Mouse (Mus musculus) olfactory bulb, adult 2 months (tissue): ENCODE measurements around the gene Bcl6b.

Experiments
- CTCF ChIP-seq: fragments of 200-500 bp; IDR thresholded peaks from 2 replicates; pipeline ENCODE4 v1.5.1; 2012; ENCODE audit warnings: low read depth, mild to moderate bottlenecking, low read length, moderate library complexity; ENCODE audit not compliant: insufficient read depth
- POLR2A ChIP-seq: fragments of 200-500 bp; IDR thresholded peaks from 2 replicates; pipeline ENCODE4 v1.6.1; 2012; ENCODE audit warnings: mild to moderate bottlenecking, low read depth, low read length, moderate library complexity; ENCODE audit not compliant: insufficient read depth

DNA sequence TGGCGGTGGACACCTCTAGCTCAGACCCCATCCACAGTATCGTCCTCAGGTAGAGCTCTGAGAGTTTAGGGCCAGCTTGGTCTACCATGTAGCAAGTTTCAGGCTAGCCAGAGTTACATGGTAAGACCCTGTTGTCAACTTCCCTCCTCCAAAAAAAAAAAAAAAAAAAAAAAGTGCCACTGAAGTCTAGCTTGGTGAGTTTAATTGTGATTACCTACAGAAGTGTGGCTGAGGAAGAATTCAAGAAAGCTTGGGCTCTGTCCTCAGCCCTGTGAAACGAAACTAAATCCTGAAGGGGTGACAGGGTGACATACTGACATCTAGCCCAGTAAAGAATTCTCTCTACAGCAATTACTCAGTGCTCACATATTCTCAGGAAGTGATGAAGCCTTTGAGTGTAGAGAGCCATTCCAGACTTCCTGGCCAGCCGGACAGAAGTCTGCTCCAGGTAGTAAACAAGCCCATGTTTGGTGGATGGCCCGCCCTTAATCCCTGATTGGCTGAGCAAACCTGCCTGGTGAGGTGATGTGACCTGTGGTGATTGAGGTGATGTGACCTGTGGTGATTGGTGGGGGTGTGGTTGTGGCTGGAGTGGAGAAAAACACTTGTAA lies 20.7 kb downstream of the Bcl6b start:
- TF ChIP-seq CTCF (no peak), POLR2A (no peak)
